Comparison of ENCODE assay signal across 10 mouse cellular contexts in the genomic region with DNA sequence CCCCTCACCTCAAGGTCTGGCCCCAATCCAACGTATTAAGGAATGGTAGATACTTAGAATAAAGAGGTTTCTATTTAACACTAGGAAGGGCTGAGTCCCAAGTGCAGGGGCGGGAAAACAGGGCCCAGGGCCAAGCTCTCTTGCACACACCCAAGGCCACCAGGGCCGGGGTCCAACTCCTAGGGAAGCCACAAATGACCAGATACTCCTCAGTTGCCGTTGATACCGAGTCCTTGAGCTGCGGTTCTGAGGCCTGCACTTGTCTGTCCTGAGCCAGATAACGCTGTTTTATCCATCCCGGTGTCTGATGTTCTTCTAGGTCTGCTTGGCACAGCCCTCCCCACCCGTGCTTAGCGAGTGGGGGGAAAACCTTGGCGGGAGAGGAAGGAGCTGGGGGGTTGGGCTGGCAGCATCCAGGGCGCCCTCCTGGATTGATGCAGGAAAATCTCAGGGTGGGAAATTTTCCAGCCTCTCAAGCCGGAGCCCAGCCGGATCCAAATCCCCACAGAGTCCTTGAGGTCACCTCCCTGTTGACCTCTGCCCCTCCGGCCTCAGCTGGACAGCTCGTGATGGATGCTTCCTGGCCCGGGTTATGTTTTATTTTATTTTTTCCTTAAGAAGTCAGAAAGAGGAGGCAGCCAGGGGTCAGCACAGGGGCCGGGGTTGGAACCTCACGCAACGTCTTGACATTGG. TPM values are rescaled to one million over a fixed set of nuclear protein-coding genes. Genes with fewer than 3 reads are reported as not detected.
DNase-seq lines count a peak whose midpoint lies in the region; ATAC-seq and TF ChIP-seq lines count a peak whose summit lies in the region.
"Had no signal": no experiment of that assay in that cellular context is flagged by ENCODE, and none has a peak within 500 bp of the region (broad histone marks: within the 10 kb centered on the region; RNA-seq: fewer than 3 reads in every experiment).

No protein-coding gene starts in this region.

- H3K4me1 ChIP-seq in hindbrain, embryonic 10.5 days (replicated peaks), result peaks cover 28% of the 10 kb centered on the region
- H3K4me1 ChIP-seq in hindbrain, embryonic 14.5 days (replicated peaks; ENCODE audit: control insufficient read depth, insufficient read depth, low read length), result peaks cover 6% of the 10 kb centered on the region; the same call in 1 of the 2 replicates
- peaks cover 5% of the 10 kb centered on the region; the same call in 1 of the 2 replicates for H3K4me1 ChIP-seq in forebrain, embryonic 12.5 days
- H3K4me1 ChIP-seq in forebrain, postnatal 0 days (ENCODE audit: insufficient read depth), result no peaks in the 10 kb centered on the region

- no peak overlapping the region for H3K27ac ChIP-seq in hindbrain, embryonic 10.5 days
- no peak overlapping the region for H3K27ac ChIP-seq in hindbrain, embryonic 14.5 days
- H3K27ac ChIP-seq in forebrain, embryonic 12.5 days, result no peak overlapping the region
- H3K27ac ChIP-seq in forebrain, postnatal 0 days (ENCODE audit: low read depth, low read length), result no peak overlapping the region
- H3K27ac ChIP-seq: embryonic facial prominence, embryonic 12.5 days had no signal

- H3K4me3 ChIP-seq in hindbrain, embryonic 10.5 days, result no peak overlapping the region
- no peak overlapping the region for H3K4me3 ChIP-seq in hindbrain, embryonic 14.5 days (replicated peaks; ENCODE audit: low read length)
- no peak overlapping the region for H3K4me3 ChIP-seq in forebrain, embryonic 12.5 days (replicated peaks)
- H3K4me3 ChIP-seq in forebrain, postnatal 0 days (ENCODE audit: low read depth, low read length), result no peak overlapping the region
- H3K4me3 ChIP-seq: embryonic facial prominence, embryonic 12.5 days; myocyte had no signal

- H3K4me2 ChIP-seq in hindbrain, embryonic 14.5 days (replicated peaks), result no peak overlapping the region
- H3K4me2 ChIP-seq in forebrain, embryonic 12.5 days, result no peak overlapping the region
- no peak overlapping the region for H3K4me2 ChIP-seq in forebrain, postnatal 0 days (ENCODE audit: low read depth)
- H3K4me2 ChIP-seq: embryonic facial prominence, embryonic 12.5 days had no signal

- no peak for TF ChIP-seq CTCF in forebrain, postnatal 0 days (IDR thresholded peaks at IDR 0.05; ENCODE audit: low read depth)

- peaks cover 43% of the 10 kb centered on the region for H3K27me3 ChIP-seq in hindbrain, embryonic 10.5 days (ENCODE audit: insufficient read depth, poor library complexity, severe bottlenecking)
- peaks cover 24% of the 10 kb centered on the region for H3K27me3 ChIP-seq in hindbrain, embryonic 14.5 days (ENCODE audit: control insufficient read depth, insufficient read depth, low read length)
- peaks cover 36% of the 10 kb centered on the region for H3K27me3 ChIP-seq in forebrain, embryonic 12.5 days
- peaks cover 12% of the 10 kb centered on the region for H3K27me3 ChIP-seq in forebrain, postnatal 0 days (ENCODE audit: insufficient read depth, low read length)

- DNase-seq in hindbrain, embryonic 10.5 days (ENCODE audit: low spot score), result peak; percentile 50
- DNase-seq in hindbrain, embryonic 14.5 days (ENCODE audit: low spot score), result no peak
- peak; percentile 85 for DNase-seq in adrenal gland, adult 8-10 months
- peak; percentile 76 to 84 for DNase-seq in kidney, adult 8-10 months
- DNase-seq in forebrain, postnatal 0 days, result no peak
- DNase-seq: thymus, postnatal 25 days had no signal

- no peak overlapping the region for H3K9ac ChIP-seq in hindbrain, embryonic 14.5 days
- H3K9ac ChIP-seq in forebrain, embryonic 12.5 days, result no peak overlapping the region
- H3K9ac ChIP-seq in forebrain, postnatal 0 days, result no peak overlapping the region
- H3K9ac ChIP-seq: embryonic facial prominence, embryonic 12.5 days had no signal

- 59% methylated on average over 20 of the region's 20 CpGs for WGBS in hindbrain, embryonic 10.5 days
- WGBS in hindbrain, embryonic 14.5 days, result 76% methylated on average over 20 of the region's 20 CpGs
- 81% methylated on average over 20 of the region's 20 CpGs for WGBS in forebrain, embryonic 12.5 days
- WGBS in forebrain, postnatal 0 days, result 78% methylated on average over 20 of the region's 20 CpGs

- ATAC-seq in hindbrain, embryonic 14.5 days (ENCODE audit: low FRiP score), result no peak
- ATAC-seq in megakaryocyte progenitor cell, adult 5-6 weeks (replicated peaks; ENCODE audit: poor library complexity), result peak; percentile 47
- no peak for ATAC-seq in forebrain, embryonic 12.5 days (ENCODE audit: low FRiP score)
- no peak for ATAC-seq in forebrain, postnatal 0 days

- no peaks in the 10 kb centered on the region for H3K36me3 ChIP-seq in hindbrain, embryonic 10.5 days
- H3K36me3 ChIP-seq in hindbrain, embryonic 14.5 days (replicated peaks; ENCODE audit: control insufficient read depth, insufficient read depth), result no peaks in the 10 kb centered on the region
- no peaks in the 10 kb centered on the region for H3K36me3 ChIP-seq in forebrain, embryonic 12.5 days (replicated peaks)
- no peaks in the 10 kb centered on the region for H3K36me3 ChIP-seq in forebrain, postnatal 0 days (ENCODE audit: insufficient read depth)
- H3K36me3 ChIP-seq: embryonic facial prominence, embryonic 12.5 days had no signal

- 0 out of 2 replicates have a peak, but pooled peaks cover 2% of the 10 kb centered on the region for H3K9me3 ChIP-seq in hindbrain, embryonic 10.5 days
- no peaks in the 10 kb centered on the region for H3K9me3 ChIP-seq in hindbrain, embryonic 14.5 days (ENCODE audit: control insufficient read depth, low read length)
- no peaks in the 10 kb centered on the region for H3K9me3 ChIP-seq in forebrain, embryonic 12.5 days
- H3K9me3 ChIP-seq in forebrain, postnatal 0 days (ENCODE audit: low read length), result no peaks in the 10 kb centered on the region
- H3K9me3 ChIP-seq: embryonic facial prominence, embryonic 12.5 days had no signal

RNA-seq across cellular contexts. Expression of a gene that starts 12.5 kb away (rescaled TPM):
- polyA plus RNA-seq in hindbrain, embryonic 10.5 days (2016; fragmentation: Nextera tagmentation; extraction: Ambion mirVana), result 2.4 and 3.8 TPM in 2 replicates
- 2.6 and 3.6 TPM in 2 replicates for polyA plus RNA-seq in hindbrain, embryonic 14.5 days (2014; fragmentation: Nextera tagmentation; extraction: Ambion mirVana)
- total RNA-seq in adrenal gland, adult 8-10 months (2022), result 10 to 100 TPM; 12.7 to 15.4 (median 13.6) TPM
- total RNA-seq in megakaryocyte progenitor cell, adult 5-6 weeks (2015), result 2.9 and 3.3 TPM in 2 replicates
- total RNA-seq in megakaryocyte progenitor cell, adult 5-6 weeks (2017), result 1.3 and 1.5 TPM in 2 replicates
- 3.5 and 3.9 TPM in 2 replicates for polyA plus RNA-seq in forebrain, embryonic 12.5 days (2016; fragmentation: Nextera tagmentation; extraction: Ambion mirVana)
- total RNA-seq in forebrain, postnatal 0 days (2014; rRNA removed), result 17.3 and 17.8 TPM in 2 replicates
- polyA plus RNA-seq in forebrain, postnatal 0 days (2015; fragmentation: Nextera tagmentation; extraction: Ambion mirVana), result 4.5 and 5.1 TPM in 2 replicates

RNA-seq across cellular contexts. Expression of a gene that starts 12.5 kb away (rescaled TPM):
- polyA plus RNA-seq in hindbrain, embryonic 10.5 days (2016; fragmentation: Nextera tagmentation; extraction: Ambion mirVana), result 68.8 and 71.4 TPM in 2 replicates
- polyA plus RNA-seq in hindbrain, embryonic 14.5 days (2014; fragmentation: Nextera tagmentation; extraction: Ambion mirVana), result 34.2 and 38.8 TPM in 2 replicates
- total RNA-seq in adrenal gland, adult 8-10 months (2022), result 100 to 1,000 TPM in 1 of 4 experiments, 10 to 100 TPM in 3; 77.7 to 107 (median 90.3) TPM
- 55.2 and 58.3 TPM in 2 replicates for total RNA-seq in megakaryocyte progenitor cell, adult 5-6 weeks (2015)
- total RNA-seq in megakaryocyte progenitor cell, adult 5-6 weeks (2017), result 26.1 and 39.5 TPM in 2 replicates
- polyA plus RNA-seq in forebrain, embryonic 12.5 days (2016; fragmentation: Nextera tagmentation; extraction: Ambion mirVana), result 43.6 and 47.5 TPM in 2 replicates
- 28.5 and 28.8 TPM in 2 replicates for total RNA-seq in forebrain, postnatal 0 days (2014; rRNA removed)
- 38.7 and 38.8 TPM in 2 replicates for polyA plus RNA-seq in forebrain, postnatal 0 days (2015; fragmentation: Nextera tagmentation; extraction: Ambion mirVana)

RNA-seq across cellular contexts. Expression of a gene that starts 22.0 kb away (rescaled TPM):
- 0.09 and 0.10 TPM in 2 replicates for polyA plus RNA-seq in hindbrain, embryonic 10.5 days (2016; fragmentation: Nextera tagmentation; extraction: Ambion mirVana)
- polyA plus RNA-seq in hindbrain, embryonic 14.5 days (2014; fragmentation: Nextera tagmentation; extraction: Ambion mirVana), result 0.98 and 1.1 TPM in 2 replicates
- under 1 TPM in 2 of 4 experiments, not detected in 2; 0.13 to 0.31 TPM for total RNA-seq in adrenal gland, adult 8-10 months (2022)
- total RNA-seq in megakaryocyte progenitor cell, adult 5-6 weeks (2015), result not detected in 2 replicates
- total RNA-seq in megakaryocyte progenitor cell, adult 5-6 weeks (2017), result 0.17 and 0.34 TPM in 2 replicates
- polyA plus RNA-seq in forebrain, embryonic 12.5 days (2016; fragmentation: Nextera tagmentation; extraction: Ambion mirVana), result 0.17 TPM in 1 of 2 replicates, not detected in the other
- total RNA-seq in forebrain, postnatal 0 days (2014; rRNA removed), result 2.0 and 3.4 TPM in 2 replicates
- 1.1 and 2.3 TPM in 2 replicates for polyA plus RNA-seq in forebrain, postnatal 0 days (2015; fragmentation: Nextera tagmentation; extraction: Ambion mirVana)

RNA-seq across cellular contexts. Expression of a gene that starts 32.5 kb away (rescaled TPM):
- polyA plus RNA-seq in hindbrain, embryonic 10.5 days (2016; fragmentation: Nextera tagmentation; extraction: Ambion mirVana), result 0.39 and 0.80 TPM in 2 replicates
- polyA plus RNA-seq in hindbrain, embryonic 14.5 days (2014; fragmentation: Nextera tagmentation; extraction: Ambion mirVana), result 0.79 and 0.87 TPM in 2 replicates
- 10 to 100 TPM; 31.9 to 69.2 (median 51.8) TPM for total RNA-seq in adrenal gland, adult 8-10 months (2022)
- total RNA-seq in megakaryocyte progenitor cell, adult 5-6 weeks (2015), result 0.54 and 0.57 TPM in 2 replicates
- 0.62 and 1.3 TPM in 2 replicates for total RNA-seq in megakaryocyte progenitor cell, adult 5-6 weeks (2017)
- polyA plus RNA-seq in forebrain, embryonic 12.5 days (2016; fragmentation: Nextera tagmentation; extraction: Ambion mirVana), result 0.51 and 0.69 TPM in 2 replicates
- total RNA-seq in forebrain, postnatal 0 days (2014; rRNA removed), result 0.14 and 0.23 TPM in 2 replicates
- polyA plus RNA-seq in forebrain, postnatal 0 days (2015; fragmentation: Nextera tagmentation; extraction: Ambion mirVana), result 0.36 and 0.38 TPM in 2 replicates
- polyA plus RNA-seq: myocyte had no signal

RNA-seq across cellular contexts. Expression of a gene that starts 37.0 kb away (rescaled TPM):
- 9.3 and 13.6 TPM in 2 replicates for polyA plus RNA-seq in hindbrain, embryonic 10.5 days (2016; fragmentation: Nextera tagmentation; extraction: Ambion mirVana)
- polyA plus RNA-seq in hindbrain, embryonic 14.5 days (2014; fragmentation: Nextera tagmentation; extraction: Ambion mirVana), result 19.2 and 20.4 TPM in 2 replicates
- total RNA-seq in adrenal gland, adult 8-10 months (2022), result 10 to 100 TPM; 44.4 to 53.9 (median 47.6) TPM
- total RNA-seq in megakaryocyte progenitor cell, adult 5-6 weeks (2015), result 10.3 and 11.0 TPM in 2 replicates
- total RNA-seq in megakaryocyte progenitor cell, adult 5-6 weeks (2017), result 4.8 and 6.9 TPM in 2 replicates
- 14.0 and 14.3 TPM in 2 replicates for polyA plus RNA-seq in forebrain, embryonic 12.5 days (2016; fragmentation: Nextera tagmentation; extraction: Ambion mirVana)
- total RNA-seq in forebrain, postnatal 0 days (2014; rRNA removed), result 46.7 and 47.1 TPM in 2 replicates
- 16.1 and 21.0 TPM in 2 replicates for polyA plus RNA-seq in forebrain, postnatal 0 days (2015; fragmentation: Nextera tagmentation; extraction: Ambion mirVana)

Comparison
In these comparisons a context has a peak if more than half of its experiments do, and no peak if none do; other contexts are left out.
1. DNase-seq: peak in hindbrain, embryonic 10.5 days (single experiment), adrenal gland, adult 8-10 months (single experiment) and kidney, adult 8-10 months (2 of 2); none in hindbrain, embryonic 14.5 days (single experiment) and forebrain, postnatal 0 days (single experiment).